Mouse (Mus musculus) midbrain, embryonic 10.5 days (tissue): ENCODE data around the gene Plxnd1. TPM values are rescaled to one million over a fixed set of nuclear protein-coding genes. Genes with fewer than 3 reads are reported as not detected.
A peak's percentile ranks its signal among the peaks of the same experiment; 100 is the strongest.

ENCODE experiments used
- DNase-seq: peaks from one replicate; pipeline ENCODE4 v3.0.0-alpha.2; 2017; ENCODE audit warnings: low spot score
- H3K27ac ChIP-seq: fragments of 300-500 bp; sonication (generic); replicated peaks from 2 replicates; pipeline ENCODE4 v1.5.1; 2016; ENCODE audit warnings: mild to moderate bottlenecking
- H3K27me3 ChIP-seq: fragments of 300-500 bp; sonication (generic); 2 replicates; pipeline ENCODE4 v1.6.1; 2016; ENCODE audit warnings: low read depth, mild to moderate bottlenecking; ENCODE audit not compliant: poor library complexity, severe bottlenecking
- H3K36me3 ChIP-seq: fragments of 300-500 bp; sonication (generic); 2 replicates; pipeline ENCODE4 v1.6.1; 2016; ENCODE audit warnings: mild to moderate bottlenecking, moderate library complexity
- H3K4me1 ChIP-seq: fragments of 300-500 bp; sonication (generic); 2 replicates; pipeline ENCODE4 v1.6.1; 2016
- H3K4me3 ChIP-seq: fragments of 300-500 bp; sonication (generic); 2 replicates; pipeline ENCODE4 v1.5.1; 2016; ENCODE audit warnings: mild to moderate bottlenecking, moderate library complexity
- H3K9me3 ChIP-seq: fragments of 300-500 bp; sonication (generic); replicated peaks from 2 replicates; pipeline ENCODE4 v1.6.1; 2016; ENCODE audit warnings: mild to moderate bottlenecking
- WGBS: fragments of 180-500 bp; shearing (Covaris S2); methylation state at CpG from one replicate; pipeline ENCODE4 v1.1.7; 2016; 5-methylcytosine and 5-hydroxymethylcytosine counted together
- polyA plus RNA-seq: library from polyadenylated mRNA; unstranded; fragments of >200 nt; fragmentation: Nextera tagmentation; extraction: Ambion mirVana; gene quantifications from 2 replicates; pipeline ENCODE4 v1.2.1, GENCODE M21; 2016

Plxnd1 gene
- polyA plus RNA-seq, 1 experiment from 2014 or later, result 18.9 TPM

- DNase-seq, result no peak
- Histone ChIP-seq H3K27me3 (peaks cover 58% of the 10 kb centered on the region), H3K4me1 (peaks cover 55% of the 10 kb centered on the region), H3K36me3 (no peaks in the 10 kb centered on the region), H3K4me3 (no peak overlapping the region), H3K9me3 (no peaks in the 10 kb centered on the region), H3K27ac (peak overlapping the region; percentile 55)
- 71% methylated on average over 9 of the region's 9 CpGs for WGBS
Observed at GRCm38 (mm10) chr6:115987096-115987747, 7.6 kb downstream of the Plxnd1 start.

GRCm38 (mm10) chr6:115986472-115987095 lies 8.2 kb downstream of the Plxnd1 start:
- DNase-seq, result no peak
- Histone ChIP-seq H3K27me3 (peaks cover 52% of the 10 kb centered on the region), H3K4me3 (0 out of 2 replicates have a peak overlapping the region, but pooled peaks have one; percentile 9), H3K36me3 (no peaks in the 10 kb centered on the region), H3K9me3 (no peaks in the 10 kb centered on the region), H3K4me1 (peaks cover 49% of the 10 kb centered on the region), H3K27ac (peak overlapping the region; percentile 55)
- WGBS, result 53% methylated on average over 12 of the region's 12 CpGs

GRCm38 (mm10) chr6:115985622-115986021 lies 9.2 kb downstream of the Plxnd1 start:
- Histone ChIP-seq H3K4me1 (peaks cover 43% of the 10 kb centered on the region), H3K36me3 (no peaks in the 10 kb centered on the region), H3K9me3 (no peaks in the 10 kb centered on the region), H3K27me3 (peaks cover 42% of the 10 kb centered on the region), H3K4me3 (no peak overlapping the region), H3K27ac (no peak overlapping the region)
- DNase-seq, result no peak
- 72% methylated on average over 9 of the region's 9 CpGs for WGBS

GRCm38 (mm10) chr6:115984580-115984979 lies 10.2 kb downstream of the Plxnd1 start:
- H3K36me3 ChIP-seq, result no peaks in the 10 kb centered on the region

GRCm38 (mm10) chr6:115983306-115984038 lies 11.3 kb downstream of the Plxnd1 start:
- H3K27ac ChIP-seq, result no peak overlapping the region
- no peak overlapping the region for H3K4me3 ChIP-seq
- DNase-seq, result no peak
- H3K4me1 ChIP-seq, result peaks cover 52% of the 10 kb centered on the region
- no peaks in the 10 kb centered on the region for H3K9me3 ChIP-seq
- H3K36me3 ChIP-seq, result no peaks in the 10 kb centered on the region
- H3K27me3 ChIP-seq, result peaks cover 21% of the 10 kb centered on the region; the same call in 1 of the 2 replicates
- whole genome bisulfite sequencing, result 71% methylated on average over 12 of the region's 12 CpGs

More at GRCm38 (mm10) chr6:115984580-115984979, 10.2 kb downstream of the Plxnd1 start:
- H3K27ac ChIP-seq, result peak overlapping the region; percentile 6; the same call in 1 of the 2 replicates
- no peak for DNase-seq
- no peaks in the 10 kb centered on the region for H3K9me3 ChIP-seq
- peaks cover 52% of the 10 kb centered on the region for H3K4me1 ChIP-seq
- H3K27me3 ChIP-seq, result peaks cover 32% of the 10 kb centered on the region
- no peak overlapping the region for H3K4me3 ChIP-seq
- WGBS, result 84% methylated on average over 7 of the region's 7 CpGs

GRCm38 (mm10) chr6:115982889-115983288 lies 11.9 kb downstream of the Plxnd1 start:
- WGBS, result 69% methylated on average over 7 of the region's 7 CpGs
- Histone ChIP-seq H3K36me3 (no peaks in the 10 kb centered on the region), H3K27ac (no peak overlapping the region), H3K27me3 (peaks cover 19% of the 10 kb centered on the region; the same call in 1 of the 2 replicates), H3K9me3 (no peaks in the 10 kb centered on the region), H3K4me1 (peaks cover 52% of the 10 kb centered on the region), H3K4me3 (no peak overlapping the region)
- no peak for DNase-seq

- DNase-seq, result no peak
- Histone ChIP-seq H3K4me1 (peaks cover 15% of the 10 kb centered on the region), H3K4me3 (no peak overlapping the region), H3K36me3 (no peaks in the 10 kb centered on the region), H3K27me3 (no peaks in the 10 kb centered on the region), H3K9me3 (no peaks in the 10 kb centered on the region), H3K27ac (no peak overlapping the region)
- WGBS, result 60% methylated on average over 8 of the region's 8 CpGs
Observed at GRCm38 (mm10) chr6:115978596-115978995, 16.2 kb downstream of the Plxnd1 start.

GRCm38 (mm10) chr6:115977810-115978209 lies 17.0 kb downstream of the Plxnd1 start:
- no peak for DNase-seq
- no peaks in the 10 kb centered on the region for H3K27me3 ChIP-seq
- no peaks in the 10 kb centered on the region for H3K36me3 ChIP-seq
- H3K9me3 ChIP-seq, result no peaks in the 10 kb centered on the region
- no peak overlapping the region for H3K4me3 ChIP-seq
- no peak overlapping the region; the same call in 1 of the 2 replicates for H3K27ac ChIP-seq
- H3K4me1 ChIP-seq, result peaks cover 14% of the 10 kb centered on the region
- WGBS, result 93% methylated on average over 15 of the region's 15 CpGs

GRCm38 (mm10) chr6:115975606-115976005 lies 19.2 kb downstream of the Plxnd1 start:
- Histone ChIP-seq H3K4me1 (peaks cover 24% of the 10 kb centered on the region), H3K9me3 (no peaks in the 10 kb centered on the region), H3K27me3 (no peaks in the 10 kb centered on the region), H3K27ac (no peak overlapping the region), H3K36me3 (no peaks in the 10 kb centered on the region), H3K4me3 (no peak overlapping the region)
- WGBS, result 91% methylated on average over 8 of the region's 8 CpGs
- no peak for DNase-seq

- Histone ChIP-seq H3K4me1 (peaks cover 16% of the 10 kb centered on the region), H3K27ac (peak overlapping the region; percentile 17; the same call in 1 of the 2 replicates), H3K4me3 (no peak overlapping the region), H3K36me3 (no peaks in the 10 kb centered on the region), H3K27me3 (no peaks in the 10 kb centered on the region), H3K9me3 (no peaks in the 10 kb centered on the region)
- no peak for DNase-seq
- WGBS, result 88% methylated on average over 16 of the region's 16 CpGs
Observed at GRCm38 (mm10) chr6:115973881-115974662, 20.7 kb downstream of the Plxnd1 start.

GRCm38 (mm10) chr6:115973139-115973875 lies 21.5 kb downstream of the Plxnd1 start:
- 90% methylated on average over 15 of the region's 15 CpGs for WGBS
- Histone ChIP-seq H3K4me3 (no peak overlapping the region), H3K27ac (0 out of 2 replicates have a peak overlapping the region, but pooled peaks have one; percentile 17), H3K4me1 (peaks cover 24% of the 10 kb centered on the region), H3K9me3 (no peaks in the 10 kb centered on the region), H3K27me3 (no peaks in the 10 kb centered on the region), H3K36me3 (no peaks in the 10 kb centered on the region)
- DNase-seq, result no peak
